Mouse (Mus musculus): ENCODE results near the gene Snx14.

DNA sequence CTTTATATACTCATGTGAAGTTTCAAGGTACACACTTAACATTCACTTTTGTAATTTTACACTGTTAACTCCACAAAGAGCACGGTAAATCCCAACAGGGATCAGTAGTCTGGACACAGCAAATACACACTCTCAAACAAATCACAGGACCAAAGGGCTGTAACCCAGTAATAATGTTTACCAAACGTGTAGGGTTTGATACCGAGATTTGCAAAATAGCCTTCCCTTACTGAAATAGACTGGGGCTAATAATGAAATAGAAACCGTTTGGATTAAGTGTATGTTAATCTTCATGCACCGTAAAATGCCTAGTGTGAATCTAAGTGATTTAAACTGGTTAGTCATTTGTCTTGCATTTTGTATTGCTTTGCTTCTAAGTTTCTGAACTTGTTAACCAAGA lies 1.2 kb upstream of the Snx14 start:
- TF ChIP-seq CTCF (IDR thresholded peaks at IDR 0.05) (no peak), EP300 (IDR thresholded peaks at IDR 0.05) (no peak)

Measured in lung, postnatal 0 days (tissue).